Mouse (Mus musculus): ENCODE measurements around the gene Gm19345. TPM values are rescaled to one million over a fixed set of nuclear protein-coding genes. Genes with fewer than 3 reads are reported as not detected.

The Gm19345 gene
- total RNA-seq, 1 experiment: 0.36 TPM

- peaks cover 0 to 23% of the 10 kb centered on the region in 2 experiments; a peak in 3 of 4 replicates for H3K4me1 ChIP-seq (ENCODE audit: control insufficient read depth in 2 of 2, insufficient read depth in 2 of 2, low read length in 2 of 2, poor library complexity in 1 of 2)
- in situ Hi-C loops (cut with MboI; ENCODE audit: low sequenced_read_pairs in 2 of 2, unreplicated experiment in 2 of 2): loop anchor here in 1 of 2 experiments (10.0 kb wide), 1 partner anchor 56 kb away; the partner anchor contains the start of gene Nectin2
- H3K27ac ChIP-seq (ENCODE audit: insufficient read depth, low read depth, low read length, poor library complexity, severe bottlenecking): no peak overlapping the region
- peak overlapping the region in 1 of 2 experiments; percentile 2; a peak in 1 of 4 replicates for H3K4me3 ChIP-seq (ENCODE audit: insufficient read depth in 1 of 2, low read depth in 1 of 2, low read length in 2 of 2, poor library complexity in 1 of 2, severe bottlenecking in 1 of 2)
- no peak for DNase-seq (ENCODE audit: low read depth, low spot score)
- TF ChIP-seq ZNF384 (IDR thresholded peaks at IDR 0.05; ENCODE audit: low read depth, low read length) (no peak), CHD2 (IDR thresholded peaks at IDR 0.05; ENCODE audit: low read depth, low read length) (no peak), MAFK (IDR thresholded peaks at IDR 0.05; ENCODE audit: insufficient read depth, low read depth, low read length) (no peak), ZC3H11A (IDR thresholded peaks at IDR 0.05; ENCODE audit: borderline replicate concordance, low read depth, low read length) (no peak), HCFC1 (IDR thresholded peaks at IDR 0.05; ENCODE audit: borderline replicate concordance, insufficient read depth, low read length) (no peak)
- no peak overlapping the region for H3K9ac ChIP-seq (ENCODE audit: insufficient read depth, low read depth, low read length, poor library complexity, severe bottlenecking)
- peaks cover 11% of the 10 kb centered on the region for H3K36me3 ChIP-seq (ENCODE audit: control insufficient read depth, insufficient read depth, low read length, poor library complexity, severe bottlenecking)
- no peaks in the 10 kb centered on the region for H3K9me3 ChIP-seq (ENCODE audit: control insufficient read depth, insufficient read depth, low read depth, low read length)
Measured at GRCm38 (mm10) chr7:19811114-19811513, 40.7 kb upstream of the Gm19345 start.

GRCm38 (mm10) chr7:19813161-19813560 lies 38.6 kb upstream of the Gm19345 start:
- Histone ChIP-seq H3K4me1 (ENCODE audit: control insufficient read depth in 2 of 2, insufficient read depth in 2 of 2, low read length in 2 of 2, poor library complexity in 1 of 2) (peaks cover 5 to 26% of the 10 kb centered on the region in 2 experiments; a peak in 3 of 4 replicates), H3K9ac (ENCODE audit: insufficient read depth, low read depth, low read length, poor library complexity, severe bottlenecking) (no peak overlapping the region), H3K9me3 (ENCODE audit: control insufficient read depth, insufficient read depth, low read depth, low read length) (no peaks in the 10 kb centered on the region), H3K27ac (ENCODE audit: insufficient read depth, low read depth, low read length, poor library complexity, severe bottlenecking) (no peak overlapping the region), H3K4me3 (ENCODE audit: insufficient read depth in 1 of 2, low read depth in 1 of 2, low read length in 2 of 2, poor library complexity in 1 of 2, severe bottlenecking in 1 of 2) (no peak overlapping the region), H3K36me3 (ENCODE audit: control insufficient read depth, insufficient read depth, low read length, poor library complexity, severe bottlenecking) (peaks cover 11% of the 10 kb centered on the region)
- no peak for DNase-seq (ENCODE audit: low read depth, low spot score)
- no peak for TF ChIP-seq HCFC1 (IDR thresholded peaks at IDR 0.05; ENCODE audit: borderline replicate concordance, insufficient read depth, low read length)
- TF ChIP-seq ZC3H11A (IDR thresholded peaks at IDR 0.05; ENCODE audit: borderline replicate concordance, low read depth, low read length): no peak
- no peak for TF ChIP-seq MAFK (IDR thresholded peaks at IDR 0.05; ENCODE audit: insufficient read depth, low read depth, low read length)
- no peak for TF ChIP-seq CHD2 (IDR thresholded peaks at IDR 0.05; ENCODE audit: low read depth, low read length)
- TF ChIP-seq ZNF384 (IDR thresholded peaks at IDR 0.05; ENCODE audit: low read depth, low read length): no peak
- in situ Hi-C loops (cut with MboI; ENCODE audit: low sequenced_read_pairs in 2 of 2, unreplicated experiment in 2 of 2): loop anchor here in 1 of 2 experiments (10.0 kb wide), 1 partner anchor 58 kb away; the partner anchor contains the start of gene Nectin2

- Histone ChIP-seq H3K9me3 (ENCODE audit: control insufficient read depth, insufficient read depth, low read depth, low read length) (no peaks in the 10 kb centered on the region), H3K4me1 (ENCODE audit: control insufficient read depth in 2 of 2, insufficient read depth in 2 of 2, low read length in 2 of 2, poor library complexity in 1 of 2) (peaks cover 6 to 29% of the 10 kb centered on the region in 2 experiments; a peak in 3 of 4 replicates), H3K36me3 (ENCODE audit: control insufficient read depth, insufficient read depth, low read length, poor library complexity, severe bottlenecking) (peaks cover 13% of the 10 kb centered on the region)
Measured at GRCm38 (mm10) chr7:19813579-19814122, 38.2 kb upstream of the Gm19345 start.

GRCm38 (mm10) chr7:19815296-19816223 lies 36.2 kb upstream of the Gm19345 start:
- Histone ChIP-seq H3K36me3 (ENCODE audit: control insufficient read depth, insufficient read depth, low read length, poor library complexity, severe bottlenecking) (peaks cover 13% of the 10 kb centered on the region; the same call in 1 of the 2 replicates), H3K27ac (ENCODE audit: insufficient read depth, low read depth, low read length, poor library complexity, severe bottlenecking) (peak overlapping the region; percentile 99), H3K4me1 (ENCODE audit: control insufficient read depth in 2 of 2, insufficient read depth in 2 of 2, low read length in 2 of 2, poor library complexity in 1 of 2) (peaks cover 6 to 24% of the 10 kb centered on the region in 2 experiments; a peak in 3 of 4 replicates), H3K9ac (ENCODE audit: insufficient read depth, low read depth, low read length, poor library complexity, severe bottlenecking) (peak overlapping the region; percentile 75), H3K4me3 (ENCODE audit: insufficient read depth in 1 of 2, low read depth in 1 of 2, low read length in 2 of 2, poor library complexity in 1 of 2, severe bottlenecking in 1 of 2) (peak overlapping the region; percentile 69 to 77), H3K9me3 (ENCODE audit: control insufficient read depth, insufficient read depth, low read depth, low read length) (no peaks in the 10 kb centered on the region)
- in situ Hi-C loops (cut with MboI; ENCODE audit: low sequenced_read_pairs in 2 of 2, unreplicated experiment in 2 of 2): loop anchor here in 1 of 2 experiments (10.0 kb wide), 1 partner anchor 61 kb away; the partner anchor contains the start of gene Nectin2
- TF ChIP-seq CHD2 (IDR thresholded peaks at IDR 0.05; ENCODE audit: low read depth, low read length): no peak
- 0 out of 2 replicates have a peak, but pooled peaks have one; percentile 2 for TF ChIP-seq MAFK (IDR thresholded peaks at IDR 0.05; ENCODE audit: insufficient read depth, low read depth, low read length)
- DNase-seq (ENCODE audit: low read depth, low spot score): peak; percentile 42

More at GRCm38 (mm10) chr7:19813579-19814122, 38.2 kb upstream of the Gm19345 start:
- in situ Hi-C loops (cut with MboI; ENCODE audit: low sequenced_read_pairs in 2 of 2, unreplicated experiment in 2 of 2): loop anchor here in 1 of 2 experiments (10.0 kb wide), 1 partner anchor 59 kb away; the partner anchor contains the start of gene Nectin2
- Histone ChIP-seq H3K4me3 (ENCODE audit: insufficient read depth in 1 of 2, low read depth in 1 of 2, low read length in 2 of 2, poor library complexity in 1 of 2, severe bottlenecking in 1 of 2) (no peak overlapping the region), H3K27ac (ENCODE audit: insufficient read depth, low read depth, low read length, poor library complexity, severe bottlenecking) (no peak overlapping the region), H3K9ac (ENCODE audit: insufficient read depth, low read depth, low read length, poor library complexity, severe bottlenecking) (no peak overlapping the region)
- no peak for DNase-seq (ENCODE audit: low read depth, low spot score)
- TF ChIP-seq HCFC1 (IDR thresholded peaks at IDR 0.05; ENCODE audit: borderline replicate concordance, insufficient read depth, low read length) (no peak), ZC3H11A (IDR thresholded peaks at IDR 0.05; ENCODE audit: borderline replicate concordance, low read depth, low read length) (no peak), MAFK (IDR thresholded peaks at IDR 0.05; ENCODE audit: insufficient read depth, low read depth, low read length) (no peak), CHD2 (IDR thresholded peaks at IDR 0.05; ENCODE audit: low read depth, low read length) (no peak)
